ENCODE assay signal across 17 mouse cellular contexts in genomic region chr16:91853223-91853622, GRCm38 (mm10).
"Had no signal": no experiment of that assay in that cellular context is flagged by ENCODE, and none has a peak within 500 bp of the region (broad histone marks: within the 10 kb centered on the region; RNA-seq: fewer than 3 reads in every experiment).

No protein-coding gene starts in this region.

- H3K27me3 ChIP-seq: limb, embryonic 12.5 days; midbrain, embryonic 15.5 days; neural tube, embryonic 13.5 days had no signal

- H3K4me3 ChIP-seq: layer of hippocampus, adult 2 months; limb, embryonic 12.5 days; liver, embryonic 15.5 days; midbrain, embryonic 15.5 days; neural tube, embryonic 13.5 days had no signal

- H3K4me2 ChIP-seq: limb, embryonic 12.5 days; liver, embryonic 15.5 days; midbrain, embryonic 11.5 days; midbrain, embryonic 15.5 days; neural tube, embryonic 13.5 days had no signal

- H3K9me3 ChIP-seq: limb, embryonic 12.5 days; liver, embryonic 15.5 days; megakaryocyte, embryonic 14.5 days; midbrain, embryonic 15.5 days; neural tube, embryonic 13.5 days had no signal

- H3K4me1 ChIP-seq: midbrain, embryonic 15.5 days; neural tube, embryonic 13.5 days had no signal

- H3K9ac ChIP-seq: limb, embryonic 12.5 days; liver, embryonic 15.5 days; midbrain, embryonic 15.5 days; neural tube, embryonic 13.5 days had no signal

- H3K27ac ChIP-seq: layer of hippocampus, adult 2 months; limb, embryonic 12.5 days; liver, embryonic 15.5 days; midbrain, embryonic 15.5 days; neural tube, embryonic 13.5 days had no signal

- DNase-seq: kidney, postnatal 10 days; kidney, postnatal 4 days; lung, adult 2 months; lung, postnatal 4 days; retina, postnatal 1 day; right cerebral cortex, postnatal 4 days; spleen, adult 18-20 months; thymus, adult 2 months; thymus, postnatal 36 days had no signal

- ATAC-seq: lung, postnatal 0 days; midbrain, embryonic 15.5 days had no signal
